Mouse (Mus musculus): ENCODE data around the gene Tmod2.
"Not testable (repeated sequence)": the region's sequence is repeated elsewhere in the genome, so short reads cannot be mapped to it uniquely, and the experiment has no call there.

Tmod2 gene

GRCm38 (mm10) chr9:75610571-75611493 is at the start of gene Tmod2:
TSS of gene Tmod2 (minus strand) at chr9:75611325.
- DNase-seq, result peak; percentile 80

GRCm38 (mm10) chr9:75660917-75661316 is 49.8 kb upstream of the Tmod2 start:
- DNase-seq, result peak; percentile 44

- not testable (repeated sequence) for DNase-seq
Observed at GRCm38 (mm10) chr9:75656456-75656855, 45.3 kb upstream of the Tmod2 start.

- no peak for DNase-seq
Observed at GRCm38 (mm10) chr9:75653981-75654911, 43.1 kb upstream of the Tmod2 start.

- DNase-seq, result no peak
Observed at GRCm38 (mm10) chr9:75645405-75645804, 34.3 kb upstream of the Tmod2 start.

GRCm38 (mm10) chr9:75634226-75634625 is 23.1 kb upstream of the Tmod2 start:
- DNase-seq, result no peak

GRCm38 (mm10) chr9:75633603-75634002 is 22.5 kb upstream of the Tmod2 start:
- no peak for DNase-seq

GRCm38 (mm10) chr9:75632902-75633301 is 21.8 kb upstream of the Tmod2 start:
- DNase-seq, result no peak

GRCm38 (mm10) chr9:75632111-75632510 is 21.0 kb upstream of the Tmod2 start:
- no peak for DNase-seq

GRCm38 (mm10) chr9:75630823-75631454 is 19.8 kb upstream of the Tmod2 start:
- DNase-seq, result no peak

GRCm38 (mm10) chr9:75626308-75626604 is 15.1 kb upstream of the Tmod2 start:
- no peak for DNase-seq

- peak; percentile 63 for DNase-seq
Observed at GRCm38 (mm10) chr9:75625556-75626307, 14.6 kb upstream of the Tmod2 start, which contains the start of gene Lysmd2. TSS of gene Lysmd2 (plus strand) at chr9:75625741.

- no peak for DNase-seq
Observed at GRCm38 (mm10) chr9:75624983-75625555, 13.9 kb upstream of the Tmod2 start.

- no peak for DNase-seq
Observed at GRCm38 (mm10) chr9:75621428-75621827, 10.3 kb upstream of the Tmod2 start.

GRCm38 (mm10) chr9:75619761-75620160 is 8.6 kb upstream of the Tmod2 start:
- DNase-seq, result not testable (repeated sequence)

GRCm38 (mm10) chr9:75618836-75619400 is 7.8 kb upstream of the Tmod2 start:
- DNase-seq, result no peak

- no peak for DNase-seq
Observed at GRCm38 (mm10) chr9:75616560-75616959, 5.4 kb upstream of the Tmod2 start.

GRCm38 (mm10) chr9:75609965-75610364 is 1.2 kb downstream of the Tmod2 start:
- no peak for DNase-seq

- peak; percentile 53 for DNase-seq
Observed at GRCm38 (mm10) chr9:75609505-75609904, 1.6 kb downstream of the Tmod2 start.

GRCm38 (mm10) chr9:75607496-75607895 is 3.6 kb downstream of the Tmod2 start:
- DNase-seq, result no peak

GRCm38 (mm10) chr9:75601510-75601909 is 9.6 kb downstream of the Tmod2 start:
- DNase-seq, result no peak
